Mouse (Mus musculus) gonadal fat pad, adult 2 months (tissue): Measurements from ENCODE around the gene Ndufb7. TPM values are rescaled to one million over a fixed set of nuclear protein-coding genes. Genes with fewer than 3 reads are reported as not detected.
"Not testable (repeated sequence)": the region's sequence is repeated elsewhere in the genome, so short reads cannot be mapped to it uniquely, and the experiment has no call there.

Experiments
- DNase-seq: peaks from one replicate; pipeline ENCODE4 v3.0.0-alpha.2; 2012; ENCODE audit warnings: low read depth
- polyA plus RNA-seq: library from polyadenylated mRNA; depleted of rRNA; stranded (reverse); fragments of >200 nt; gene quantifications from 2 replicates; pipeline ENCODE4 v1.2.3, GENCODE M21; 2012

The Ndufb7 gene
- polyA plus RNA-seq, 1 experiment: 536 TPM

DNA sequence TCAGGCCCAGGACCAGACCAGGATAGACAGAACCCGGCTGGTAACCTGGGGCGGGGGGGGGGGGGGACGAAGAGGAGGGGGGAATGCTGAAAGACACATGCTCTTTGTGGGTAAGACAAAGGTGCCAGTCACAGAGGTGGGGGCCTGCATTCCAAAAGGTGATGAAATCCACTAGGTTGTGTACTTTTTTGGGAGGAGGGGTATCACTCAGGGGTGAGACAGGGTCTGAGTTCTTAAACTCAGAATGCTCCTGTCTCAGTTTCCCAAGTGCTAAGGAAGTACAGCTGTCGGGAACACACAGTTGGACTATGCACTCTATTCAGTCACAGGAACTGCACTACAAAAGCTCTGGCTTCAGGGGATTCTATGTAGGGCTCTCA is 10.0 kb downstream of the Ndufb7 start:
- no peak for DNase-seq

DNA sequence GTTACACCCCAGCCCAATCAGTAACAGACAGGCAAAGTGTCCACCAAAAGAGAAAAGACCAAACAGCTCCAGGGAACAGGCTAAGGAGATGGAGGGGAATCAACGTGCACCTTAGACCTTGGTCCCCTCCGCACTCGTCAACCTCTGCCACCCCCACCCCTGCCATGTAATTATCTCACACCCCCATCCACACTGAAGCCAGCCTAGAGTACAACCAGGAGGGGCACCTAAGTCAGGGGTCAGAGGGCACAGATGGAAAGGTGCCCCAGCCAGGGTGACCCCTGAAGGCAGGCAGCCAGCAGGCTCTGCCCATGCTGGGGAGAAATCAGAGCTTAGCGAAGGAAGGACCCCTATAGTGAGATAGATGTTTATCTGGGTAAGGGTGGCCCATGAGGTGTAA is 10.4 kb downstream of the Ndufb7 start:
- no peak for DNase-seq

DNA sequence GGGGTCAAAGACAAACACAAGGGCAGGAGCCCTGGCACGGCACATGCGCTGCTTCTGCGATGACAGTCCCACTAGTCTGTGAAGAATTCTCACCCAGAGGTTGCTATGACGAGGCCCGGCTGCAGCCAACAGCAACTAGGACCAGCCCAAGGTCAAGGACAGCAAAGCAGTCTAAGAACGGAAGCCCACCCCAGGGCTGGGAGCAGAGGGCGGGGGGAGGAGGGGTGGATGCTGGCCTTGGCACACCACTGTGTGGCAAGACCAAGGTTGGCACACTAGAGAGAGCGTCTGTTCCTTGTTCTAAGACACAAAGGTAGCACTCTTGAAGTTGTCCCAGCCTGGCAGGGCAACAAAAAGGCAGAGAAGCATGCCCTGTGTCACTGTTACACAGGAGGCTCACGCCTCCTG is 10.9 kb downstream of the Ndufb7 start:
- no peak for DNase-seq

DNA sequence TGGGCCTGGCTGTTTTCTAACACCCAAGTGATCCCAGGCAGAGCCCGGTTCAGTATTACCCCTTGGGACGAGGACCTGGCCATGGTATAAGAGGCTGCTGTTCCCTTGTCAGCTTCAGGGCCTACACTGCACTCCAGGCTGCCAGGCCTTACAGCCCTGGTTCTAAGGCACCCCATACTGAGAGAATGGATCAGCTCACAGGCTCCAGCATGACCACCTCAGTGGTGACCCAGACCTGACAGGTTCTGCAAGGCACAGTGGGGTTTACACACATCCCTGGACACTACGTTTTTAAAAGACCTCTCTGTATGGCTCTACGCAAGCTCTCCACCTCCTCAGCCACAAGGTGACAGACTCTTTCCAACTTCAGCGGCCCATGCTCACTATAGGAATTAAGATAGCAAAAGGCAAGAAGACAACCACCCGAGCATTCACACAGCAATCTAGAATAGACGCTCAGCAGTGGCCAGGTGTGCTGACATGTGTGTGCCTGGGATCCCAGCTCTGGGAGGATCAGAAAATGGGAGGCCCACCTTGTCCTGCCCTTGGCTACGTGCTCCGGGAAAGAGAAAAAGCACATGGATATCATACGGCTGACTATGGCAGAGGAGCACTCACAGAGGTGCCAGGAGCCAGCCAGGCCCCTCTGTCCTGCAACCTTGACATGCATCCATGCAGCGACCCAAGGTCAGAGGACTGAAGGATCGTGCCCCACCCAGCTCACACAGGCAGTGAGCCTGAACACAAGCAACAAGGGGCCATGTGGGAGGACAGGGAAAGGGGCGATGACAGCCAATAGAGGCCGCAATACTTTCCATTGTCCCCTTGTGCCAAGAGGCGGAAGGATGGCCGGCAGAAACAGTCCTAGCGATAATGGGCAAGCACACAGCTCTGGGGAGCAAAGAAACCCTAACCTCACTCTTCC is 11.9 kb downstream of the Ndufb7 start:
- DNase-seq: no peak

DNA sequence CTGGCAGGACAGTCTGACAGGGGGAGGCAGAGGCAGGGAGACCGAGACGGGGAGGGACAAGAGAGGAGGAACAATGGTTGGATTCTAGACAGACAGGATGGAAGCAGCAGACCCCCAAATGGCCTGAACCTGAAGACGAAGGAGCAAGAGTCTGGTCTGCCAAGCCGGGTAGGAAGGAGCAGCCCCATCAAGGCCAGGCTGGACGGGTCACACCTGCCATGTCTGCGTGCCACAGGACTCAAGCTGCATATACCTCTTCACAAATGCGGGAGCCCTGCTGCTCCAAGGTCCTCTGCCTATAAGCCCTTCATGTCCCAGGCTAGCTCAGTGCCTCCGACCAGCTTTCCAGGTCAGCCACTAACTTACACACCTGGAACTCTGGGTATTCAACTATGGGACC is 13.2 kb downstream of the Ndufb7 start:
- no peak for DNase-seq

DNA sequence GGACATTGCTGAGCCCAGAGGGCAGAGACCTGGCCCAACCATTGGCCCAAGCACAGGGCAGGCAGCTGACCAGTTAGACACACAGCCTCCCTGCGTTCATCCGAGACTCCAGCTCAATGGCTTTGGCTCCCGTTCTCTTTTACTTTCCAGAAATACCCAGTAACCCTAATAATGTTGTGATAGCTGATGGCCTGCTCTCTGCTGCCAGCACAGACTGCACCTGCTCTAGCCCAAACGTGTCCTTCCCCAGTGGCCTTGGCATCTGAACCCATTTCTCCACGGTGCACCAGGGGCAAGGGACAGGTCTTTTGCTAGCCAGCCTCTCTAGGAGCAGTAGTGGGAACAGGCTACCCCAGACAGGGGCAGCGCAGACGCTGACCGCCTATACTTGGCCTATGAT is 14.4 kb downstream of the Ndufb7 start:
- DNase-seq: no peak

DNA sequence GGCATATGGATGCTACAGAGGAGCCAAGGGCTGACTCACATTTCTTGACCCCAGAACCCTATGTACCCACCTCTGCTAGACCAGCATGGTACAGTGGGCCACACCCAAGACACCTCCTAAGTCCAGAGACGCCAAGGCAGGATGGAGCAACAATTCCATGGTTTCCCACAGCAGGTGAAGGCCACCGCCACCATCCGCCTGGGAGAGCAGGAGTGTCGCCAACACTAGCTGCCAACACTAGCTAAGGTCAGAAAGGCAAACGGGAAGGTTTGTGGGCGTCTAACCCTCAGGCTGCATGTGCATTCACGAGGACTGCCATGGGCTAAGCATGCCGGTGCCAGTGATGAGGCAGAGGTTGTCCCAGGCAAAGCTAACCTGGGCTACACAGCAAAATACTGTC is 15.8 kb downstream of the Ndufb7 start:
- no peak for DNase-seq

DNA sequence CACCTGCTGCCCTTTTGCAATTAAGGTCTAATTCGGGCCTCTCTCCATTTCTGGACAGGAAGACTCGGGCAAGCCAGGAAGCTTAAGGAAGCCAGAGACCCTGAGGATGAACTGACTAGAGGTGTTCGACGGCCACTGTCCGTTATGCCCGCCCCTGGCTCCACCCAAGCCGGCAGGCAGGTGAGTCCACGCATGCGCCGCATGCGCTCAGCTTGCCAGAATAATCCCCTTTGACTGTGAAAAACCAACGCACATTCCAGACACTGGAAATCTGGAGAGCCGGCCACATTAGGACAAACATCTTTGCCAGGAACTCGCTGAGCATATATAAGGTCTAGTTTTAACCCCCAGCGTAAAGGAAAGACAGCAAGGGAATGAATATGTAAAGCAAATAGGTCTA is 16.8 kb downstream of the Ndufb7 start:
- no peak for DNase-seq

DNA sequence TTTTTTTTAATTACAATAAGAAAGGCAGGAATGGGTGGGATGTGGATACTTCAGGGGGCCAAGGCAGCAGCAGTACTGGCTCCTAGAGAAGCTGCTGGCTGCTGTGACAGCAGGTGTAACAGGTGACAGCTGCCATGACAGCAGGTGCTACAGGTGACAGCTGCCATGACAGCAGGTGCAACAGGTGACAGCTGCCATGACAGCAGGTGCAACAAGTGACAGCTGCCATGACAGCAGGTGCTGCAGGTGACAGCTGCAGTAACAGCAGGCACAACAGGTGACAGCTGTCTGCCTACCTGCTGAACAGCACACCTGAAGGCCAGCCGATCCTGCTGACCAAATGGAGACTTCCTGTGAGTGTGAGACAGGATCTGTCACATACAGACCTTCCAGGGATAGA is 18.3 kb downstream of the Ndufb7 start:
- DNase-seq: no peak

DNA sequence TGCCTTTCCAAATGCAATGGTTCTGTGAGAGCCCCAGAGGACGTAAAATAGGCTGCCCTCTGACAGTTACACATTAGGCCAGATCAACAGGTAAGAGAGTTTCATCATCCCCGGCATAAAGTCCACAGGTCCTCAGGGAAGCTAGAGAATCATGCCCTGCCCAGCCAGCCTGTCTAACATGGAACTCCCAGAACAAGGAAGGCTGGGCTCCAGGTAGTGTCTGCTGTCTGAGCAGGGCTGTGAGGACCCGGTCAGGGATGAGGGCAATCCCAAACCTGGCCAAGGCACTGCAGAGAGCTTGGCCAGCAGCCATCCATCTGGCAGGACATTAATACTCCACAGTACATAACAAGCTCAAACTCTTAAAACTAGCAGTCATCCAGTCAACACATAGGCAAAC is 18.9 kb downstream of the Ndufb7 start:
- no peak for DNase-seq

DNA sequence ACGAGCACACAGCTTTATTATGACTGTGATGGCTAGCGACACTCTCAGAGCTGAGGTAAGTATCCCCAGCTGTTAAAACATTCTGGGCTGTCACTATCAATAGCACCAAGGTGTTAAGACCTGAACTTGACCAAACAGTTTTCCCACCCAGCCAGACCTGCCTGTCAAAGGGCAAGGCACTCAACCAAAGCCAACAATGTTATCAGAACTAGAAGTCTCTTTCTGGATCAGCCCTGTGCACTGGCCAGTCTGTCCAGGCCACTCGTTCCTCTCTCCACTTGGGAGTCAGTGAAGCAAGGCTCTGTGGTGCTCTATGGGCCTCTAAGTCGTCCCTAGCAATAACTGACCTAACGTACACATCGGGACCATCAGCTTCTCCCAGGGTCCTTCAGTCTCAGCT is 21.2 kb downstream of the Ndufb7 start:
- DNase-seq: no peak

DNA sequence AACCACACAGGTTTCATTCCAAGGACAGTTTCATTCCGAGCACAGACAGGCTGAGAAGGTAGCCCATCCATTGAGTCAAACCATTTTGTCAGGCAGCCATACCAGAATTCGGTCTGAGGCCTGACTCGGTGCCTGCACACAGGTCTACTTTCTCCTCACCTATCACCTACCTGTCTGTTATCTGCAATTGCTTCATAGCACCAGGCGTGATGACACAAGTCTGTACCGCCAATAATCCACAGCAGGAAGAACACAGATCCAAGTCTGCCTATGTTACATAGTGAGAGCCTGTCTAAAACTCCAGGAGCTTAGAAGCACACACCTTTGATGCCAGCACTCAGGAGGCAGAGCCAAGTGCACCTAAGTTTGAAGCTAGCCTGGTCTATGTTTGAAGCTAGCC is 22.4 kb downstream of the Ndufb7 start:
- no peak for DNase-seq

DNA sequence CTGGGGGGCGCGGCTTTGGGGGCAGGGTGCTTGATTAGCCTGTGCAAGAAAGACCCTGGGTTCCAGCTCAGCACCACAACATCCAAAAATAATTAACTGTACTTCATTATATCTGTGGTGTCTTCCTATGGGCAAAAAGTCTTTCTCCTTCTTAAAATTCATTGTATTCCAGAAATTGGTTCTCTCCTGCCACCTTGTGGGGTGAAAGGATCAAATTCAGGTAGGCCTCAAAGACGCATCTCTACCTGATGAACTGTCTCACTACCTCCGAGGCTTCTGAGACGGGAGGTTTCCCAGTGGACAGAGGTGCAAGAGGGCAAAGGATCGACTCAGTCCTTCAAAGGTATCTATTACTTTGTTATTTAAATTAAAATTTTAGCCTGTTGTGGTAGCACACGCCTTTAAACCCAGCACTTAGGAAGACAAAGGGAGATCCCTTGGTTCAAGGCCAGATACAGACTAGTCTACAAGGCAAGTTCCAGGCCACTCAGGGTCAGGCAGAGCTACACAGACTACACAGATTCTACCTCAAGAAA is 24.1 kb downstream of the Ndufb7 start:
- DNase-seq: no peak

DNA sequence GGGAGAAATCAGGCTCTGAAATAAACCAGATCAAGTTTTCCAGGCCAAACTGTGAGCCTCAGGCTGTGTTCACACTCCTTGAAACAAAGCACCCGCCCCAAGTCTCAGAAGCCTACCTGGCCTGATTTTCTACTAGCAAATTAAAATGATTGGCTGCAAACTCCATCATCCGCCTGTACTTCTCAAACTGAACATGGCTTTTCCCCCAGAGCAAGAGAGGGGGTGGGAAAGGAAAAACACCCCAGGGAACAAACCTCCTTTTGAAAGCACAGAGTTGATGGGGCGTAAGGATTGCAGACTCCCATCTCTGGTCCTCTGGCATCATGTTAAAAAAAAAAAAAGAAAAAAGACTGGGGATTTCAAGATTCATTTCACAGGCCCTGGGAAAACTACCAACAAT is 26.2 kb downstream of the Ndufb7 start:
- no peak for DNase-seq

DNA sequence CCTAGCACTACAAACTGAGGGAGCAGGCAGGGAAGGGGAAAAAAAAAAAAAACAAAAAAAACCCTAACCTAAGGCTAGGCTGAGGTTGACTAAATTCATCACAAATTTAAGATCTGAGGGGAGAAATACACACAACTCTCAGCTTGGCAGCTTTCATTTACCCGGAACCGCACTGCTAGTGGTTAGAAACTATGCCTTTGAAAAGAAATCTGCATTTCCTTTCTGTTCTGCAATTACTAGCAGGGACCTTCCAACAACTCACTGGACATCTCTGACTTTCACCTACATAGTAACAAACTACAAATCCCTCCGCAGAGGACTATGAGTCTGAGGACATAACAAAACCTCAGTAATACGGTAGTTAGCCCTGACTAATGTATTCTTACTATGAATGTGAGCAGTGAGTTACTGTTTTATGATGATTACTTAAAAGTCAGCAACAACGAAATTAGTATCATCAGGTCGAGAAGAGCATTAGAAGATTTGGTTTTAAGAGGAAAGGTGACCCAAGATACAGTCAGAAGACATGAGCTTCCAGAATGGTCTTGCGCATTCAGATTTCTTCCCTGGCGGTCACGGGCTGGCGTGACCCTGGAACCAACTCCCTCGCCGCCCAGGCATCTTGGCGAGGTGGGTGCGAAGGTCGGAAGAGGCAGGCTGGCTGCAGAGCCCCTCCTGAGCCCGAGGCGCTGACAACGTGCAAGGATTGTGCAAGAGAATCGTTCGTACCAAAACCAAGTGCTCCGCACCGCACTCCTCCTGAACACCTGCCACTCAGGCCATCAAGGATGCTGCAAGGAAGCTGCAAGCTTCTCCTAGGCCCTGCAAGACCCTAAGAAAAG is 27.1 kb downstream of the Ndufb7 start:
- no peak for DNase-seq

DNA sequence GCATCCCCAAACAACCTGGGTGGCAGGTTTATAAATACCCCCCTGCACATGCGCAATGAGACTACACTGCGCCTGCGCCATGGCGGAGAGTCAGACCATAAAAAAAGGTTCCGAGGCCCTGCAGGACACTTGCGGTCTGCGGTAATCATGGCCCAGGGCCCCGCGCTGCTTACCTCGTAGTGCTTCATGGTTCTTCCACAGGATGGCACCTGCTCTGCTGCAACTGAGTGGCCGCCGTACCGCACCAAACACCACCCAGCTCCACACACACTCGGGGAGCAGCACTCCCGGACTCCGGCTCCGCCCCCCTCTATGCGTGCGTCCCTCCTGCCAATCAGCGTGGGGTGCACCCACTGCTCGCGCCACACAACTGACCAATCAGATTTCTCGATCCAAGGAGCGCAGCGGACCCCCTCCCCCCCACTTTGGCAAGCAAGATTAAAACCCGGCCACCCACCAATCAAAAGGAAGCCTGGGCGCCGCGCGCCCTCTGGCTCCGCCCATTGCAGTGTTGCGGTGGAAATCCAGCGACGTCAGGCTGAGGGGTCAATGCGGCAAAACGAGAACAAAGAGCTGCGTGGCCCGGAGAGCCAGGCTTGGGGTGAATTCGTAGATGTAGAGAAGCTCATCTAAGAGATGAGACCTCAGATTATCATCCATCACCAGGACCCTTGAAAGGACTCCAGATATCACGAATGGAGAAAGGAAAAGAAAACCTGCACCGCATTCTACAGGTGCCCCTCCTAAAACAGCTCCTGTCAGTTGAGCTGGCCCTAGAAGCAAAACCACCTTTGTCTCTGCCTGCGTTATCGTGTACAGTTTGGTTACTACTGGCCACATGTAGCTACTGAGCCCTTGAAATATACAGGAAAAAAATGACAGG is 27.9 kb downstream of the Ndufb7 start:
- no peak for DNase-seq

DNA sequence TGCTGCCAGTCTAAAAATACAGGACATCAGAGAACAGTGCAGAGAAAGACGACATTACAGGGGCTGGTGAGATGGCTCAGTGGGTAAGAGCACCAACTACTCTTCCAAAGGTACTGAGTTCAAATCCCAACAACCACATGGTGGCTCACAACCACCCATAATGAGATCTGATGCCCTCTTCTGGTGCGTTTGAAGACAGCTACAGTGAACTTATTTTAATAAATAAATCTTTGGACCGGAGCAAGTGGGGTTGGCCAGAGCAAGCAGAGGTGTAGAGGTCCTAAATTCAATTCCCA is 28.5 kb downstream of the Ndufb7 start:
- DNase-seq: not testable (repeated sequence)

DNA sequence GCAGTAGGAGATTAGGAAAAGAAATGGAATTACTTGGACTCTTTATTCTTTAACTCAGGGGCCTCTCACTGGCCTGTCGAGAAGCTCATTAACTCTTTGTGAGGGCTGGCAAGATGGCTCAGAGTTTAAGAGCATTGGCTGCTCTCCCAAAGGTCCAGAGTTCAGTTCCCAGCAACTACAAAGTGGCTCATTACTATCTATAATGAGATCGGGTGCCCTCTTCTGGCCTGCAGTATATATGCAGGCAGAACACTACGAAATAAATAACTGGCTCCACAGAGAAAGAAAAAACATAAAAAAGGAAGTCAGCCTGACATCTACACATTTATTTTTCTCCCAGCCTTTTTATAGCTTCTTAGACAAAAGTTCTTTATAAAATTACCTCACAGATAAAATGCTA is 29.9 kb downstream of the Ndufb7 start:
- DNase-seq: no peak

DNA sequence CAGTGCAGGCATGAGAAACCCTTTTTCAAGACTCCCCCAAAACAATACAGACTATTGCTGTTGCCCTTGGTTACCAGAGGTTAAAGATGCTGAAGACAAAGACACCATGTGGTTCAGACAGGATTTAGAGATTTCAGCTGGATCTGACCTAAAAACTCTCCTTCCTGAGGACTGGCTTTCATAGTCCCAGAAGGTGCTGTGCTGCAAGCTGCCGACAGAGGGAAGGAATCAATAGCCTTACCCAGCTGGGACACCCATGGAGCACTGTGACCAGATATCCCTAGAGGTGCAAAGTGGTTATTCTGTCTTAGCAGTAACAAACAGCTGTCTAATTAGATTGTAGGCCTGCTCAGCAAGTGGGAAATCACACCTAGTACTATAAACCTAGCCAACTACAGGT is 31.7 kb downstream of the Ndufb7 start:
- no peak for DNase-seq

DNA sequence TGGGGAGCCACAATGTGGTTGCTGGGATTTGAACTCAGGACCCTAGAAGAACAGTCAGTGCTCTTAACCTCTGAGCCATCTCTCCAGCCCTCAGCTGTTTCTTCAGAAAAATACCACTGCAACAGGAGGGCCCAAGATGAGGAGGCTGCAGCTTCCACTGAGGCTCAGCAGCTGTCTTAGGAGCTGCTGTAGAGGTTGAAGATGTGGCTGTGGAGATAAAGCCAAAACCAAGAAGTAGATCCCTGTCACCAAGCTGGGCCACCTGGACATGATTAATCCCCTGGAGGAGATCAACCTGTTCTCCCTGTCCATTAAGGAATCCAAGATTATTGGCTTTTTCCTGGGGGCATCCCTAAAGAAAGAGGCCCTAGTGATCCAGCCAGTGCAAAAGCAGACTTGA is 33.3 kb downstream of the Ndufb7 start:
- DNase-seq: no peak

DNA sequence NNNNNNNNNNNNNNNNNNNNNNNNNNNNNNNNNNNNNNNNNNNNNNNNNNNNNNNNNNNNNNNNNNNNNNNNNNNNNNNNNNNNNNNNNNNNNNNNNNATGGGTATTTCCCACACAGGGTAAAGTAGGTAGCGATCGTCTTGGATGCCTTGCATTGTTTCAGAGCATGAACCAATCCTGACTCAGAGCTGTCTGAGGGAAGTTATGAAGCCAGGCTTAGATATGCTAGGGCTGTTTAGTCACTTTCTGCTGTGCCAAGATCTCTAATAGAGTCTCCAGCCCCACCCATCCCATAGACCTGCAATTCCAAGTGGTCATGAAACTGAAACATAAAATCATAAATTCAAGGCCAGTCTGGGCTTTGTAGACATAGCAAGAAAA is 36.2 kb downstream of the Ndufb7 start:
- DNase-seq: no peak
